Mouse (Mus musculus) myocyte (in vitro differentiated cells): ENCODE results near the gene Zfp39. TPM values are rescaled to one million over a fixed set of nuclear protein-coding genes. Genes with fewer than 3 reads are reported as not detected.

Experiments
- H3K27me3 ChIP-seq: one replicate; pipeline ENCODE4 v1.6.1; 2011; ENCODE audit not compliant: control insufficient read depth, insufficient read depth, insufficient read length
- H3K36me3 ChIP-seq: one replicate; pipeline ENCODE4 v1.6.1; 2011; ENCODE audit not compliant: control insufficient read depth, insufficient read depth
- H3K4me2 ChIP-seq: one replicate; pipeline ENCODE4 v1.6.1; 2011; ENCODE audit warnings: low read depth, control low read depth
- H3K4me3 ChIP-seq: one replicate; pipeline ENCODE4 v1.5.1; 2011; ENCODE audit warnings: mild to moderate bottlenecking, control low read depth, moderate library complexity
- H3K79me2 ChIP-seq: one replicate; pipeline ENCODE4 v1.6.1; 2011; ENCODE audit not compliant: control insufficient read depth, insufficient read depth
- H3ac ChIP-seq: one replicate; pipeline ENCODE4 v1.6.1; 2011; ENCODE audit not compliant: control insufficient read depth, insufficient read length
- CEBPB ChIP-seq: IDR thresholded peaks from 2 replicates; pipeline ENCODE4 v1.6.1; 2011; ENCODE audit warnings: mild to moderate bottlenecking, moderate library complexity; ENCODE audit not compliant: poor library complexity, insufficient read depth, severe bottlenecking
- E2F4 ChIP-seq: IDR thresholded peaks from one replicate; pipeline ENCODE4 v1.6.1; 2011; ENCODE audit warnings: mild to moderate bottlenecking, control low read depth, moderate library complexity; ENCODE audit not compliant: insufficient read depth
- MAX ChIP-seq: IDR thresholded peaks from one replicate; pipeline ENCODE4 v1.6.1; 2011; ENCODE audit warnings: low read depth, mild to moderate bottlenecking, control low read depth
- MYOD1 ChIP-seq, 3 experiments: IDR thresholded peaks; one replicate each; pipeline ENCODE4 v1.6.1; 2011; ENCODE audit warnings: control low read depth in 2 of 3, low read depth in 2 of 3, mild to moderate bottlenecking in 2 of 3, moderate library complexity in 1 of 3; ENCODE audit not compliant: insufficient read length in 2 of 3, control insufficient read depth in 1 of 3
- MYOG ChIP-seq, 3 experiments: IDR thresholded peaks; one replicate each; pipeline ENCODE4 v1.6.1; 2011; ENCODE audit warnings: control low read depth in 2 of 3, low read depth in 2 of 3, mild to moderate bottlenecking in 2 of 3; ENCODE audit not compliant: insufficient read length in 2 of 3, control insufficient read depth in 1 of 3, insufficient read depth in 1 of 3
- POLR2A ChIP-seq: IDR thresholded peaks from one replicate; pipeline ENCODE4 v1.6.1; 2011; ENCODE audit warnings: low read depth, mild to moderate bottlenecking, control low read depth, moderate library complexity; ENCODE audit not compliant: insufficient read length
- POLR2AphosphoS2 ChIP-seq: IDR thresholded peaks from one replicate; pipeline ENCODE4 v1.6.1; 2011; ENCODE audit warnings: low read depth, control low read depth; ENCODE audit not compliant: insufficient read length
- REST ChIP-seq: IDR thresholded peaks from one replicate; pipeline ENCODE4 v1.6.1; 2011; ENCODE audit warnings: mild to moderate bottlenecking, control low read depth, moderate library complexity; ENCODE audit not compliant: insufficient read depth, insufficient read length
- SRF ChIP-seq: IDR thresholded peaks from one replicate; pipeline ENCODE4 v1.6.1; 2011; ENCODE audit warnings: low read depth; ENCODE audit not compliant: control insufficient read depth, insufficient read length
- TCF12 ChIP-seq: IDR thresholded peaks from one replicate; pipeline ENCODE4 v1.6.1; 2011; ENCODE audit warnings: mild to moderate bottlenecking, control low read depth; ENCODE audit not compliant: poor library complexity, insufficient read depth, severe bottlenecking
- TCF3 ChIP-seq: IDR thresholded peaks from one replicate; pipeline ENCODE4 v1.6.1; 2011; ENCODE audit warnings: low read depth, control low read depth; ENCODE audit not compliant: insufficient read length
- USF1 ChIP-seq: IDR thresholded peaks from one replicate; pipeline ENCODE4 v1.6.1; 2011; ENCODE audit warnings: low read depth, mild to moderate bottlenecking, control low read depth, moderate library complexity
- polyA plus RNA-seq: library from polyadenylated mRNA; unstranded; fragments of >200 nt; fragmentation: generic; extraction: Trizol; gene quantifications from one replicate; pipeline ENCODE4 v1.2.1, GENCODE M21; 2012; ENCODE audit warnings: missing spikeins

Zfp39 gene
- 0.96 TPM for polyA plus RNA-seq

GRCm38 (mm10) chr11:58903511-58904409 lies at the start of gene Zfp39:
Gene Zfp39, minus strand, starts transcription at chr11:58904225.
- TF ChIP-seq MYOD1 (IDR thresholded peaks at IDR 0.05; ENCODE audit: control insufficient read depth in 1 of 3, insufficient read length in 2 of 3, low read depth in 2 of 3) (peak in 1 of 3 experiments; percentile 11), POLR2A (peak; percentile 94), TCF3 (no peak), POLR2AphosphoS2 (peak; percentile 68), REST (no peak), USF1 (no peak), MAX (no peak), SRF (no peak), CEBPB (no peak), TCF12 (no peak), E2F4 (no peak), MYOG (IDR thresholded peaks at IDR 0.05; ENCODE audit: control insufficient read depth in 1 of 3, insufficient read depth in 1 of 3, insufficient read length in 2 of 3, low read depth in 2 of 3) (peak in 1 of 3 experiments; percentile 49)
- H3ac ChIP-seq = peak within 1 kb of the TSS; percentile 5
- H3K79me2 ChIP-seq = peaks cover 8% of the 10 kb centered on the region
- no peaks in the 10 kb centered on the region for H3K36me3 ChIP-seq
- H3K4me2 ChIP-seq = peak within 1 kb of the TSS; percentile 98
- peak within 1 kb of the TSS; percentile 60 for H3K4me3 ChIP-seq
- no peaks in the 10 kb centered on the region for H3K27me3 ChIP-seq

- Histone ChIP-seq H3K4me3 (peak overlapping the region; percentile 89), H3ac (peak overlapping the region; percentile 19), H3K27me3 (peaks cover 6% of the 10 kb centered on the region), H3K4me2 (peak overlapping the region; percentile 54), H3K36me3 (peaks cover 9% of the 10 kb centered on the region), H3K79me2 (peaks cover 19% of the 10 kb centered on the region)
- no peak for TF ChIP-seq USF1
- no peak for TF ChIP-seq POLR2AphosphoS2
- TF ChIP-seq SRF = no peak
- TF ChIP-seq MYOD1 (IDR thresholded peaks at IDR 0.05; ENCODE audit: control insufficient read depth in 1 of 3, insufficient read length in 2 of 3, low read depth in 2 of 3) = no peak
- peak; percentile 3 for TF ChIP-seq POLR2A
- no peak for TF ChIP-seq MAX
- TF ChIP-seq TCF3 = no peak
Measured at GRCm38 (mm10) chr11:58953351-58954169, 49.5 kb upstream of the Zfp39 start.

GRCm38 (mm10) chr11:58951210-58951609 lies 47.2 kb upstream of the Zfp39 start:
- TF ChIP-seq E2F4 = no peak
- TF ChIP-seq POLR2A = no peak
- no peak for TF ChIP-seq MYOD1 (IDR thresholded peaks at IDR 0.05; ENCODE audit: control insufficient read depth in 1 of 3, insufficient read length in 2 of 3, low read depth in 2 of 3)
- no peak for TF ChIP-seq REST
- no peak for TF ChIP-seq MAX
- no peak for TF ChIP-seq TCF3
- TF ChIP-seq USF1 = no peak
- no peak for TF ChIP-seq TCF12
- no peak for TF ChIP-seq POLR2AphosphoS2
- TF ChIP-seq MYOG (IDR thresholded peaks at IDR 0.05; ENCODE audit: control insufficient read depth in 1 of 3, insufficient read depth in 1 of 3, insufficient read length in 2 of 3, low read depth in 2 of 3) = no peak
- no peak for TF ChIP-seq CEBPB
- TF ChIP-seq SRF = no peak
- H3K36me3 ChIP-seq = no peaks in the 10 kb centered on the region
- no peak overlapping the region for H3ac ChIP-seq
- peaks cover 17% of the 10 kb centered on the region for H3K27me3 ChIP-seq
- no peak overlapping the region for H3K4me3 ChIP-seq
- no peak overlapping the region for H3K4me2 ChIP-seq
- peaks cover 9% of the 10 kb centered on the region for H3K79me2 ChIP-seq

GRCm38 (mm10) chr11:58949480-58950431 lies 45.7 kb upstream of the Zfp39 start:
- no peak overlapping the region for H3K4me2 ChIP-seq
- H3ac ChIP-seq = no peak overlapping the region
- no peak overlapping the region for H3K4me3 ChIP-seq
- TF ChIP-seq POLR2A (no peak), POLR2AphosphoS2 (no peak), REST (no peak), TCF3 (no peak)
- H3K36me3 ChIP-seq = no peaks in the 10 kb centered on the region
- H3K79me2 ChIP-seq = no peaks in the 10 kb centered on the region
- H3K27me3 ChIP-seq = peaks cover 25% of the 10 kb centered on the region
